Mouse (Mus musculus) midbrain, embryonic 12.5 days (tissue): ENCODE data around the gene D930048N14Rik. TPM values are rescaled to one million over a fixed set of nuclear protein-coding genes. Genes with fewer than 3 reads are reported as not detected.

ENCODE experiments used
- polyA plus RNA-seq: library from polyadenylated mRNA; unstranded; fragments of >200 nt; fragmentation: Nextera tagmentation; extraction: Ambion mirVana; gene quantifications from 2 replicates; pipeline ENCODE4 v1.2.1, GENCODE M21; 2016

The D930048N14Rik gene
- polyA plus RNA-seq, 1 experiment from 2014 or later = 0.51 TPM

Other genes with a start within 250 kb of the D930048N14Rik start
- gene Phykpl, start 66.2 kb upstream of the D930048N14Rik start, polyA plus RNA-seq = 16.5 and 17.7 TPM in 2 replicates
- 771 and 878 TPM in 2 replicates for gene Hnrnpab, start 44.1 kb upstream of the D930048N14Rik start, polyA plus RNA-seq
- gene Nhp2, start 31.2 kb upstream of the D930048N14Rik start, polyA plus RNA-seq = 118 and 128 TPM in 2 replicates
- gene Rmnd5b, start 15.1 kb upstream of the D930048N14Rik start, polyA plus RNA-seq = 44.3 and 46.8 TPM in 2 replicates
- 10.7 and 11.8 TPM in 2 replicates for gene N4bp3, start 112 bp upstream of the D930048N14Rik start, polyA plus RNA-seq
- 103 and 105 TPM in 2 replicates for gene 0610009B22Rik, start 37.9 kb downstream of the D930048N14Rik start, polyA plus RNA-seq
- gene Sec24a, start 112.7 kb downstream of the D930048N14Rik start, polyA plus RNA-seq = 15.8 TPM in 2 replicates
- 125 and 129 TPM in 2 replicates for gene Sar1b, start 112.7 kb downstream of the D930048N14Rik start, polyA plus RNA-seq
- gene Jade2, start 206.7 kb downstream of the D930048N14Rik start, polyA plus RNA-seq = 0.43 and 0.48 TPM in 2 replicates